Mouse (Mus musculus) spleen, adult 2 months (tissue): ENCODE data around the gene Npas1. TPM values are rescaled to one million over a fixed set of nuclear protein-coding genes. Genes with fewer than 3 reads are reported as not detected.

ENCODE experiments used
- DNase-seq, 2 experiments: peaks; one replicate each; pipeline versions ENCODE4 v3.0.0 to v3.0.0-alpha.2; 2012 to 2021; ENCODE audit warnings: low spot score in 2 of 2, low read depth in 1 of 2
- H3K27ac ChIP-seq: fragments of 200-500 bp; 2 replicates; pipeline ENCODE4 v1.5.1; 2012; ENCODE audit warnings: low read length, inconsistent platforms; ENCODE audit not compliant: insufficient read depth
- H3K27me3 ChIP-seq: fragments of 200-500 bp; 2 replicates; pipeline ENCODE4 v1.6.1; 2012; ENCODE audit warnings: mild to moderate bottlenecking, moderate library complexity, low read length, inconsistent platforms; ENCODE audit not compliant: control insufficient read depth, insufficient read depth
- H3K36me3 ChIP-seq: fragments of 200-500 bp; 2 replicates; pipeline ENCODE4 v1.6.1; 2012; ENCODE audit warnings: mild to moderate bottlenecking, low read length, inconsistent platforms; ENCODE audit not compliant: control insufficient read depth, insufficient read depth
- H3K4me1 ChIP-seq: fragments of 200-500 bp; 2 replicates; pipeline ENCODE4 v1.6.1; 2011; ENCODE audit warnings: inconsistent platforms; ENCODE audit not compliant: control insufficient read depth, insufficient read depth, insufficient read length
- H3K4me3 ChIP-seq: fragments of 200-500 bp; 2 replicates; pipeline ENCODE4 v1.5.1; 2011; ENCODE audit warnings: mild to moderate bottlenecking, inconsistent platforms; ENCODE audit not compliant: insufficient read depth, insufficient read length; ENCODE audit errors: extremely low read depth
- CTCF ChIP-seq: fragments of 200-500 bp; IDR thresholded peaks from 2 replicates; pipeline ENCODE4 v1.5.1; 2011; ENCODE audit warnings: mild to moderate bottlenecking, inconsistent platforms; ENCODE audit not compliant: insufficient read depth, insufficient read length, insufficient replicate concordance; ENCODE audit errors: extremely low read depth
- POLR2A ChIP-seq: fragments of 200-500 bp; IDR thresholded peaks from 2 replicates; pipeline ENCODE4 v1.6.1; 2011; ENCODE audit warnings: low read depth, low read length, inconsistent platforms
- WGBS: fragments of 180-500 bp; shearing (Covaris S2); methylation state at CpG from one replicate; pipeline ENCODE4 v1.1.7; 2018; 5-methylcytosine and 5-hydroxymethylcytosine counted together
- polyA plus RNA-seq: library from polyadenylated mRNA; depleted of rRNA; stranded (reverse); fragments of >200 nt; gene quantifications from 2 replicates; pipeline ENCODE4 v1.2.3, GENCODE M21; 2012

Npas1 gene
- polyA plus RNA-seq, 1 experiment, result not detected

DNA sequence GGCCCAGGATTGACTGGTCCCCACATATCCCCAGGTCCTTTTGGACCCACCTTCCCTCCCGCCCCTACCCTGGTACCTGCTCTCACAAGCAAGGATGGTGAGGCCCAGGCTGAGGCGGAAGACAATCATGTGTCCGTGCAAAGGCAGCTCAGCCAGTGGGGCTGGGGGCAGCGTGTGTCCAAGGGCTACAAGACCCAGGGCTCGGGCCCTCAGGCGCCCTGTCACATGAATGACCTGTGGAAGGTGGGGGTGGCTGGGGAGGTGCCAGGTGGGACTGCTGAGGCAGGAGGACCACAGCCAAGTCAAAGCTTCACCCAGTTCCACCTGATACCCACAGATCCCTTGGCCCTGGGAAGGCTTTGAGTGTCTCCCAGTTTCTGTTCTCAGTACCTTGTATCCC, 15.8 kb downstream of the Npas1 start:
- 83% methylated on average over 6 of the region's 6 CpGs for WGBS
- no peak overlapping the region for H3K27ac ChIP-seq
- H3K4me3 ChIP-seq, result no peak overlapping the region
- no peaks in the 10 kb centered on the region for H3K27me3 ChIP-seq
- TF ChIP-seq CTCF (no peak), POLR2A (no peak)
- H3K4me1 ChIP-seq, result no peaks in the 10 kb centered on the region
- peaks cover 3% of the 10 kb centered on the region; the same call in 1 of the 2 replicates for H3K36me3 ChIP-seq
- no peak for DNase-seq

DNA sequence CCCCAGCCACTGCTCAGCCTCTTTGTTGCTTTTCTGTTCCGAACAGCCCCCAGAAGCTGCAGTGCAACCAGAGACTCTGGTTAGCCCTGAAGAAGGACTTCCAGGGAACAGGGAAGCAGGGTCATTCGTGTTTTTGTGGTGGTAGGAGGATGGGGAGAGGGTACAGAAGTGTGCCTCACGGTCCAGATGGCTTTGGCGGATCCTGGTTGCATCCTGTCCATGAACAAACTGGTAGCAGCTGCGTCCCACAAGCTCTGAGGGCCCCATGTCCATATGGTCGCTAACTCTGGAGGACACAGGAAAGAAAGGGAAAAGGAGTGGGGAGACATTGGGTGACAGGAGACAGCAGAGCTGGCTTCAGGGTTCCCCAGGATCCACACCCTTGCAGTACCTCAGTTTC, 16.4 kb downstream of the Npas1 start:
- Histone ChIP-seq H3K4me1 (no peaks in the 10 kb centered on the region), H3K4me3 (no peak overlapping the region), H3K27me3 (no peaks in the 10 kb centered on the region), H3K27ac (no peak overlapping the region), H3K36me3 (peaks cover 3% of the 10 kb centered on the region; the same call in 1 of the 2 replicates)
- 65% methylated on average over 6 of the region's 6 CpGs for WGBS
- no peak for DNase-seq
- no peak for TF ChIP-seq POLR2A

DNA sequence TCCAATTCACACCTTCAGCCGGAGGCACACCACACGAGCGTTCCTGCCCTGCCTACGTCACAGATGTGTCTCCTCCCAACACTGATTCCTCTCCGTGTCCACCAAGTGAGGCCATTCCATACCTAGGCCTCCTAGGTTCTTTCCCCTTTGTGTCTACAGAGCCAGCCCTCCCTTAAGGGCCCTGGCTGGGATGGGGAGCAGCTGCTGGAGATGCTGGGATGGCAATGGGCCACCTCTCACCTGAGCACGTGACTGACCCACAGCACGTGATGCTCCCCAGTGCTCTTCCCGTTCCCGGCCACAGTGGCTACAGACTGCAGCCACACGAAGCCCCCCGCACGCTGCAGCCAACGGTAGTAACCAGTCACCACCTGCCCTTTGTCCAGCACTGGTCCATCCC, 17.0 kb downstream of the Npas1 start:
- Histone ChIP-seq H3K27ac (no peak overlapping the region), H3K27me3 (no peaks in the 10 kb centered on the region), H3K36me3 (peaks cover 9% of the 10 kb centered on the region), H3K4me1 (no peaks in the 10 kb centered on the region), H3K4me3 (no peak overlapping the region)
- WGBS, result 58% methylated on average over 13 of the region's 13 CpGs
- DNase-seq, result no peak
- TF ChIP-seq CTCF, result no peak
- no peak for TF ChIP-seq POLR2A

DNA sequence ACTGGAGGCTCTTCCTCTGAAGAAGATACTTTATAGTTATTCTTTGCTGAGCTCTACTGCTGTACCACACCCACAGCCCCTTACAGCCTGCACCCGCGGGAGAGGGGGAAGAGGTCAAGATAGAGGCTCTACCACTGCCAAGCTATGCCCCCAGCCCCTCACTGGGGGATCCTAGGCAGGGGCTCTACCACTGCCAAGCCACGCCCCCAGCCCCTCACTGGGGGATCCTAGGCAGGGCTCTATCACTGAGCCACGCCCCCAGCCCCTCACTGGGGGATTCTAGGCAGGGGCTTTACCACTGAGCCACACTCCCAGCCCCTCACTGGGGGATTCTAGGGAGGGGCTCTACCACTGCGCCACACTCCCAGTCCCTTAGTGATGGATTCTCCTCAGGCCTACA, 21.2 kb downstream of the Npas1 start:
- Histone ChIP-seq H3K27ac (no peak overlapping the region), H3K27me3 (no peaks in the 10 kb centered on the region), H3K4me3 (no peak overlapping the region), H3K4me1 (peaks cover 4% of the 10 kb centered on the region; the same call in 1 of the 2 replicates), H3K36me3 (peaks cover 16% of the 10 kb centered on the region)
- DNase-seq, result no peak
- no peak for TF ChIP-seq POLR2A
- TF ChIP-seq CTCF, result no peak
- WGBS, result 87% methylated on average over 5 of the region's 5 CpGs

DNA sequence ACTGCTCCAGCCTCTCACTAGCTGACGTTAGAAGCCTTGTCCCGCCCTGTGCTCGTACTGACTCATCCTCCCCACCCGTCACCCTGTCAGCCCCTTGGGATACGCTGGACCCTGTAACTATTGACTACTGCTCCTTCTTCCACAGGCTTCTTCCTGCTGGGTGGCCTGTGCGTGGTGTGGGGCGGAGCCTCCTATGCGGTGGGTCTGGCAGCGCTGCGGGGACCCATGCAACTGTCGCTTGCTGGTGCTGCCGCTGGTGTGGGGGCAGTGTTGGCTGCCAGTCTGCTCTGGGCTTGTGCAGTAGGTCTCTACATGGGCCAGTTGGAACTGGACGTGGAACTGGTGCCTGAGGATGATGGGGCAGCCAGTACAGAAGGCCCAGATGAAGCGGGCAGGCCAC, 22.5 kb downstream of the Npas1 start:
- WGBS, result 94% methylated on average over 14 of the region's 14 CpGs
- H3K4me3 ChIP-seq, result no peak overlapping the region
- TF ChIP-seq POLR2A, result no peak
- no peak for TF ChIP-seq CTCF
- no peaks in the 10 kb centered on the region for H3K27me3 ChIP-seq
- peaks cover 16% of the 10 kb centered on the region for H3K36me3 ChIP-seq
- no peak overlapping the region for H3K27ac ChIP-seq
- peaks cover 4% of the 10 kb centered on the region; the same call in 1 of the 2 replicates for H3K4me1 ChIP-seq
- DNase-seq, result no peak

DNA sequence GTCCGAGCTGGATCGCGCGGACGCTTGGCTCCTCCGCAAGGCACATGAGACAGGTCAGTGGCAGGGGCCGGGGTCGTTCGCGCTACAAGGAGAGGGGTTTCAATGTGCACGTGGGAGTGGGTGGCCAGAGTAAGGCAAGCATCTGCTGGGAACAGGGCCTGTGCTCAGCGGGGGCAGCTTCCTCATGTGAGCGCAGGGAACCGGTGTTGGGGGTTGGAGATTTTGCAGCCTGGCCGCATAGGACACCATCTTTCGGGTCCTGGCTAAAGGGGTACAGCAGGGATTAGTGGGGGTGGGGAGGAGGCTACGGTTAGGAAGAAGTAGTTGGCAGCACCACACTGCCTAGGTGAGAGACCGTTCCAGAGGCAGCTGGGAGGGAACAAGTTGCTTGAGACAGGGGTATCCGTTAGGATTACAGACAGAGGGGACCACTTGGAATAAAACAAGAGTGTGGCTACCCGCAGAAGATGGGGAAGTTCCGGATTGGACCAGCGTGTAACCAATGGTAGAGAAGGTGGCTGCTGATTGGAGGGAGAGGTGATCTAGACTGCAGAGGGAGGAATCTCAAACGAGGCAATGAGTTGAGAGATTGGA, 24.3 kb downstream of the Npas1 start:
- TF ChIP-seq CTCF (no peak), POLR2A (no peak)
- Histone ChIP-seq H3K4me3 (peak overlapping the region; percentile 86), H3K27me3 (no peaks in the 10 kb centered on the region), H3K36me3 (peaks cover 16% of the 10 kb centered on the region), H3K27ac (peak overlapping the region; percentile 58; the same call in 1 of the 2 replicates), H3K4me1 (peaks cover 4% of the 10 kb centered on the region; the same call in 1 of the 2 replicates)
- peak in 1 of 2 experiments; percentile 21 for DNase-seq
- 1% methylated on average over 23 of the region's 23 CpGs for WGBS

DNA sequence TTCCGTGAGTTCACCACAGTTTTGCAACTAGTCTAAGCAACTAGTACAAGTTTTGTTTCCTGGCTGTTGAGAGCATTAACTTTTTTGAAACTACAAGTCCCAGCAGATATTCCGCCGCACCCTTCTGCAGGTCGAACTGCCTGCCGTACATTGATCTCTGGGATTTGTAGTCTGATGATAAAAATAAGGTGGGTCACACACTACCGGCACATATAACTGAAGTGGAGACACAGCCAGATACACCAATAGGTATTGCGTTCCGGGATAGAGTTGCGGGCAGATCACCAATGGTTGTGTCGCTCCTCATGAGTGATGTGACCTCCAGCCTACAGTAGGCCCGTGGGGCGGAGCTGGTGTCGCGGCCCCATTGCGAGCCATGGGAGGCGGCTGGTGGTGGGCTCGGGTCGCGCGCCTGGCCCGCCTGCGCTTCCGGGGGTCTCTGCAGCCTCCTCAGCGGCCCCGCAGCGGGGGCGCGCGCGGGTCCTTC, 24.9 kb downstream of the Npas1 start, which contains the start of gene Tmem160:
Gene Tmem160 (plus strand): TSS at position 193 of the 487 bp plus-strand sequence.
- peak within 1 kb of the TSS; percentile 86 for H3K4me3 ChIP-seq
- peak; percentile 88 to 93 for DNase-seq
- H3K27me3 ChIP-seq, result no peaks in the 10 kb centered on the region
- peak within 1 kb of the TSS; percentile 58; the same call in 1 of the 2 replicates for H3K27ac ChIP-seq
- peaks cover 4% of the 10 kb centered on the region; the same call in 1 of the 2 replicates for H3K4me1 ChIP-seq
- 1% methylated on average over 30 of the region's 30 CpGs for WGBS
- TF ChIP-seq POLR2A, result no peak
- TF ChIP-seq CTCF, result no peak
- H3K36me3 ChIP-seq, result peaks cover 16% of the 10 kb centered on the region
